Mouse (Mus musculus) E14TG2a.4 (cell line): ENCODE data around the gene Ms4a6d.
A peak's percentile ranks its signal among the peaks of the same experiment; 100 is the strongest.
"Not testable (repeated sequence)": the region's sequence is repeated elsewhere in the genome, so short reads cannot be mapped to it uniquely, and the experiment has no call there.

Source experiments
- H3K27me3 ChIP-seq: 2 replicates; pipeline ENCODE4 v1.6.1; 2014; ENCODE audit warnings: low read length, control low read depth; ENCODE audit not compliant: insufficient read depth
- H3K36me3 ChIP-seq: 2 replicates; pipeline ENCODE4 v1.6.1; 2014; ENCODE audit warnings: low read length, control low read depth; ENCODE audit not compliant: insufficient read depth
- H3K4me1 ChIP-seq: replicated peaks from 2 replicates; pipeline ENCODE4 v1.6.1; 2014; ENCODE audit warnings: low read depth, low read length, control low read depth
- H3K4me3 ChIP-seq: replicated peaks from 2 replicates; pipeline ENCODE4 v1.5.1; 2014; ENCODE audit warnings: mild to moderate bottlenecking, low read length
- H3K9me3 ChIP-seq: 2 replicates; pipeline ENCODE4 v1.6.1; 2014; ENCODE audit warnings: low read length, control low read depth
- CTCF ChIP-seq: conservative IDR thresholded peaks from 2 replicates; pipeline ENCODE4 v1.5.1; 2014; ENCODE audit warnings: low read length
- NANOG ChIP-seq: IDR thresholded peaks from 2 replicates; pipeline ENCODE4 v1.6.1; 2014; ENCODE audit warnings: borderline replicate concordance, low read length, mixed read lengths
- POU5F1 ChIP-seq: IDR thresholded peaks from 2 replicates; pipeline ENCODE4 v1.6.1; 2014; ENCODE audit warnings: low read length, borderline replicate concordance

Ms4a6d gene

DNA sequence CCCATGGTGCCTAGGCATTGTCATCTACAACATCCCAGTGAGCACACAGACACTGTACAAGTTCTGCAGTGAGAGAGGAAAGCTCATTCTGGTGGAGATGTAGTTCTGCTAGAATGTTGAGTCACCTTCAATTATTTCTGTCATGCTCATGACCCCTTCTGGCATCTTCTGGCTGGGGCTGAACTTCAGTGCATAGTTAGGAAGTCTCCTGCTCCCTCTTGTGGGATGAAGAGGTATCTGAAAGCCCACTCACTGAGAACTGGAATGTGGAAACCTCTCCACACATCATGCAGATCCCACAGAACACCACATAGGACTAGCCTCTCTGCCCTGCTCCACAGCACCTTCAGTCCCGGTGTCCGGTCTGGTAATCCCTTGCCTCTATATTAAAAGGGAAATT is 2.6 kb downstream of the Ms4a6d start:
- Histone ChIP-seq H3K9me3 (peaks cover 6% of the 10 kb centered on the region; the same call in 1 of the 2 replicates), H3K4me3 (no peak overlapping the region), H3K4me1 (no peaks in the 10 kb centered on the region), H3K27me3 (no peaks in the 10 kb centered on the region), H3K36me3 (no peaks in the 10 kb centered on the region)
- TF ChIP-seq CTCF: peak; percentile 32; the same call in 1 of the 2 replicates
- no peak for TF ChIP-seq POU5F1

DNA sequence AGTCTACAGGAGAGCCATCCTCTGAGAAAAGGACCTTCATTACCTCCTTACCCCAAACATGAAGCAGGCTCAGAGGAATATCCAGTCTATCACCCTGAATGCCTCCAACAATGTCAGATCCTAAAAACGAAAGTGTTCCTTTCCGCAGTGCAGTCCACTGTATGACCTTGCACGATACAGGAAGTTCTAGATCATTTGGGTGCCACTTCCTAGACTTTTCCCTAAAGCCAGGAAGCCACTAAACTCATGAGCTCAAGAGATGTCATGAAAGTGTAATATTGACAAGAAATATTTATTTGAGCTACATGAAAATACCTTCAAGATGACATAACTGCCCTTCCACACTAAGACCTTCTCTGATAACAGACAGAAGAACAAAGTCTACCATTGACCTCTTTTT is 3.3 kb downstream of the Ms4a6d start:
- Histone ChIP-seq H3K27me3 (no peaks in the 10 kb centered on the region), H3K4me1 (no peaks in the 10 kb centered on the region), H3K36me3 (no peaks in the 10 kb centered on the region), H3K9me3 (peaks cover 6% of the 10 kb centered on the region; the same call in 1 of the 2 replicates), H3K4me3 (no peak overlapping the region)
- no peak for TF ChIP-seq NANOG
- TF ChIP-seq CTCF: no peak
- no peak for TF ChIP-seq POU5F1

DNA sequence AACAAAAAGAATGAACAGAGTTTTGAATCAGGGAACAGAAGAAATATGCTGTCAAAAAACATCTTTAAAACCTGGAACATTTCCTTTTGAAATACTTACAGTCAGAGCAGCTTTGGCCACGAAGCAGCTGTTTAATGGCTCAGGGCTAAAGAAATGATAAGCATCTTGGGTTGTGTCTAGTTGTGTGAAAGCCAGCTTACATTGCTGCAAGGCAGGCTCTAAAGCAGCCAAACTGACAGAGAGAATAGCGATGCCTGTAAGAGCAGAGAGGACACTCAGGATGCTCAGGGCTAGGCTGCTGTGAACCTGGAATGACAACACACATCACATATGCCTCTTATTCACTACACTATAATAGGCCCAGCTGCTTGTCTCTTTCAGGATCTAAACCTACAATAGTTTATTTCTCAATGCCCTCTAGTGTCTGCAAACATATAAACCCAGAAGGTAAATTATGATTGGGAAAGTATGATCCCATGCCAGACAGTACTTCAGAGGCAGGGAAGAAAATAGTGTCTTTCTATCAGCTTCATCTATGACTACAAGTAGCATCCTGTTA is 14.7 kb downstream of the Ms4a6d start:
- H3K4me1 ChIP-seq: no peaks in the 10 kb centered on the region
- H3K4me3 ChIP-seq: no peak overlapping the region
- H3K27me3 ChIP-seq: no peaks in the 10 kb centered on the region
- H3K36me3 ChIP-seq: no peaks in the 10 kb centered on the region
- no peaks in the 10 kb centered on the region for H3K9me3 ChIP-seq
- no peak for TF ChIP-seq CTCF
- no peak for TF ChIP-seq NANOG
- TF ChIP-seq POU5F1: no peak

DNA sequence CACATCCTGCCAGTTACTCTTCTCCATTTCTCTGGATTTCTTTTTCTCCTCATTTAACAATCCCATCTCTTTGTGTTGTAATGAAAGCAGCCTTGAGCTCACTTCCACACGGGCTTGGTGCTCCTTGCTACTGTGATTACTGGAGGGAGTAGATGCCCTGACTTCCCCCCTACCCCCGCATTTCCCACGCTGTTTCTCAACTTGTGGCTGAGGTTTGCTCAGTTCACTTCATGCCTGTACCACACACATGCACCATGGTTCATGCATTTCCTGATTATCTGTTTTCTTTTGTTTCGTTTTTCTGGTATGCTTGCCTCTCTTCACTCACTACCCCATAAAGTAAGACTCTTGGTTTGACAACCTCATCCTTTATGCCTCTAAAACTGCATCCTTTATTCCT is 15.4 kb downstream of the Ms4a6d start:
- TF ChIP-seq POU5F1 (no peak), CTCF (no peak), NANOG (no peak)
- Histone ChIP-seq H3K36me3 (no peaks in the 10 kb centered on the region), H3K4me1 (no peaks in the 10 kb centered on the region), H3K9me3 (no peaks in the 10 kb centered on the region), H3K4me3 (no peak overlapping the region), H3K27me3 (no peaks in the 10 kb centered on the region)

DNA sequence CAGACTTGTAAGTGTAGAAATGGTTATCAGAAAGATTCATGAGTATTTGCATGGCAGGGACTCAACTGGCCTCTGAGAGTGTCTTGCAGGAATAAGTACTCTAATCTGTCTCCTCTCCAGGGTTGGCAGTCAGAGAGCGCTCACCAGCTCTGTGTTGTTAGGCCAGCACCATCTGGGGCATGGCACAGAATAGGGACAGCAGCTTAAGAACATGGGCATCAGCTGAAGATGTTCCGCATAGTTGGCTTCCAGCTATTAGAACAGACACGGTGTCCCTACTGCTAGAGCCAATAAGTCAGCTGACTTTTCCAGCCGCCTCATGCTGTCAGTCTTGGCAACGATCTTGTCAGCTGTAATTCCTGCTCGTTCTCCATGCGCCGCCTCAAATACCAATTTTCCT is 29.7 kb downstream of the Ms4a6d start:
- TF ChIP-seq POU5F1 (no peak), CTCF (no peak), NANOG (no peak)
- no peak overlapping the region for H3K4me3 ChIP-seq
- H3K27me3 ChIP-seq: no peaks in the 10 kb centered on the region
- H3K9me3 ChIP-seq: no peaks in the 10 kb centered on the region
- no peaks in the 10 kb centered on the region for H3K36me3 ChIP-seq
- H3K4me1 ChIP-seq: no peaks in the 10 kb centered on the region

DNA sequence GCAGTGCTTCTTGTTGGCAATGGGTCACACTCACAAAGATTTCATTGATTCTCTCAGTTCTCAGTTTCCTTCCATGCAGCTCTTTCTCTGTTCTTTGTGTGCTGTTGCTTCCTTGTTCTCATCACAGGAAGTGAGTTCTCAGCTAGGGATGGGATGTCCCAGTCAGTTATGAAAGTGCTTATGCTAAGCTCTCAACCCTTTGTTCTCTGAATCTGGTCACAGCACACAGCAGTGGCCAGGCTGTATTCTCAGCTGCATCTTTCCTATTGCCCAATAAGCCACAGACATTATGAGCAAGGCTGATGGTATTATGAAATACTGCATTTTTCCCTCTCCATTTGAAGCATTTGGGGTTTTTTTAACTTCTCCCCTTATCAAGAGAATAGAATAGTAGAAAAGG is 45.1 kb downstream of the Ms4a6d start:
- not testable (repeated sequence) for H3K27me3 ChIP-seq, H3K4me1 ChIP-seq, H3K4me3 ChIP-seq, H3K36me3 ChIP-seq, H3K9me3 ChIP-seq

DNA sequence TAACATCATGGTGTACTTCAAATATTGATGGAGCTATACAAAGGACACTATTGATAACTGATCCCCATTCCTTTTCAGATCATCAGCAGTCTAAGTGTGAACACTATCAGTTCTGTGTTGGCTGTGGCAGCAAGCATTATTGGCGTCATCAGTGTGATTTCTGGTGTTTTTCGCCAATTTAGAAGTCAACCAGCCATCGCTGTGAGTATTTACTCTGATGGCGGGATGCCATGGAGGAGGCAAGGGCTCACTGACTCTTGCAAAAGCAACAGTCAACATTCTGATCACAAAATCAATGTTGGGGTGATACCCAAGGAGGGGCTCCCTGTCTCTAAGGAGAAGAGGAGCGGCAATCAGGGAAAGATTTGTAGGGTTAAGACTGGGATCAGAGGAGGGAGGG is 49.9 kb downstream of the Ms4a6d start:
- no peaks in the 10 kb centered on the region for H3K36me3 ChIP-seq
- H3K4me3 ChIP-seq: no peak overlapping the region
- no peak for TF ChIP-seq CTCF
- no peak for TF ChIP-seq POU5F1
- H3K9me3 ChIP-seq: no peaks in the 10 kb centered on the region
- no peaks in the 10 kb centered on the region for H3K27me3 ChIP-seq
- no peaks in the 10 kb centered on the region for H3K4me1 ChIP-seq

DNA sequence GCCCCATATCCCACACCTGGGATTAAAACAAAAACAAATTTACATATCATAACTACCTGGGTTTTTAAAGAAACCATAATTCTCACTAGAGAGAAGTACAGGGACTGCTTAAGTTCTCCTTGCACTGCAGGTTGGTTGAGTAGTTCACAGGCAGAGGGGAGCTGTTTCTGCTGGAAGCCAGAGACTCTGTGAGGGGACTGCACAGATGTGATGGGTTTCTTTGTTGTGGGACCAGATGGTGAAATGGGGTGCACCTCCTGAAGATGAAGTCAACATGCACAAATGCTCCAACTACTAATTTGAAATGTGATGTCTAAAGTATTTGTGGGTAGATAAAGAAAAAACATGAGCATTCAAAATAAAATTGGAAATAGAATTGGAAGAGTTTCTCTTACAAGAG is 56.7 kb downstream of the Ms4a6d start:
- H3K9me3 ChIP-seq: no peaks in the 10 kb centered on the region
- no peaks in the 10 kb centered on the region for H3K36me3 ChIP-seq
- H3K4me1 ChIP-seq: no peaks in the 10 kb centered on the region
- no peaks in the 10 kb centered on the region for H3K27me3 ChIP-seq
- TF ChIP-seq POU5F1 (no peak), NANOG (no peak), CTCF (no peak)
- H3K4me3 ChIP-seq: no peak overlapping the region

DNA sequence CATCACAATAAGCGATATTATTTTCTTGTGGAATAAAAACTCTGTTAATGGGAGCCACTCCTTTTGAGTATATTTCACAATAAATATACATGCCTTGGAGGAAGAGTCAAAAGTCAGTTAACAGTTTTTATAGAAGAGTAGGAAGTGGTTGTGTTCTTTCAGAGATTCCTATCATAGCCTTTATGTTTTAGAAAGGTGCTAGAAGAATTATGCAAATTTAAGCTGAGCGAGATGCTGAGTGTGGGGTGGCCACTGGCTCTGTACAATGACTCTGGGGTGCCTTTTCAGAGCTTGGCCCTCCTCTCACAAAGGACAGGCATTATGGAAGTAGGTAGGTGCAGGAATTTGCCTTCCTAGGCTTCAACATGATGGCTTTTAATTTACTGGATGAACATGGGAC is 60.3 kb downstream of the Ms4a6d start:
- not testable (repeated sequence) for H3K9me3 ChIP-seq, H3K27me3 ChIP-seq, H3K4me3 ChIP-seq, H3K36me3 ChIP-seq, H3K4me1 ChIP-seq

DNA sequence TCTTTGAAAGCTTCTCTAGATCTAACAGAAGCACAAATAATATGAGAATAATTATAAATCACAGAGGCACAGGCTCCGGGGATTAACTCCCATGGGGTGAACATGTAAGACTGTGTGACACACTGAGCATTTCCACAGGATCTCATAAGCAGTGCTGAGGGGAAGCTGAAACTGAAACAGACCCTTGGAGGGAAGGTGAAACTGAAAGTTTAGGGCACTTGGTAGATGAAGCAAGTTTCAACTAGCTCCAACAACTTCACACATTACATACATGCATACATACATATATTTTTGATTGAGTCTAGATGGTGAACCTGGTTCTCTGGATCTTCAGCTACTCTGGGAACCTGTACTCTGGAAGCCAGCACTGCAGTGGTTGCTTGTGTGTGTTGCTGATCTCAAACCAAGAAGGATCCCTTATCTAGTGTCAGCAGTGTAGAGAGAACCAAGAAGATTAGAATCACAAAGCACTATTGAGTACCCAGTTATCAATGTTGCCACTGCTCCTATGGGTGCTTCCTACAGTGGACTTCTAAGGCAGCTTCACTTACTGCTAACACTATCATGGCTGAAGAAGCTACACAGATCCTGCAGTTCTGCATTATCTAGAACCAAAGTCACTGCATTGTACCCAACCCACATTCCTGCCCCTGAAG is 64.4 kb downstream of the Ms4a6d start:
- H3K9me3 ChIP-seq, H3K4me3 ChIP-seq, H3K36me3 ChIP-seq, H3K27me3 ChIP-seq: not testable (repeated sequence)
- H3K4me1 ChIP-seq: peaks cover 13% of the 10 kb centered on the region
